Mouse (Mus musculus) retina, postnatal 1 day (tissue): ENCODE measurements around the gene Lxn.

Experiments
- DNase-seq: peaks from one replicate; pipeline ENCODE4 v3.0.0-alpha.2; 2012

The Lxn gene

GRCm38 (mm10) chr3:67459881-67460280 lies 3.8 kb downstream of the Lxn start:
- no peak for DNase-seq

- DNase-seq = no peak
Measured at GRCm38 (mm10) chr3:67450601-67451210, 13.0 kb downstream of the Lxn start.

GRCm38 (mm10) chr3:67449660-67450059 lies 14.1 kb downstream of the Lxn start:
- no peak for DNase-seq

- no peak for DNase-seq
Measured at GRCm38 (mm10) chr3:67447143-67447542, 16.6 kb downstream of the Lxn start.

- no peak for DNase-seq
Measured at GRCm38 (mm10) chr3:67434011-67434410, 29.7 kb downstream of the Lxn start.

GRCm38 (mm10) chr3:67429999-67430380 lies 33.7 kb downstream of the Lxn start, which contains the start of gene Gfm1:
Gene Gfm1 (plus strand): TSS chr3:67430096.
- peak; percentile 93 for DNase-seq

GRCm38 (mm10) chr3:67429338-67429998 lies 34.3 kb downstream of the Lxn start:
- DNase-seq = no peak
